Mouse (Mus musculus): ENCODE measurements at regions not wholly inside any gene's neighbourhood (a gene's known extent, or its start where the extent isn't known, plus 50 kb on each side); places are given as distances from the start of the nearest gene placed in this dataset.

- DNase-seq (ENCODE audit: low read depth, low spot score) = no peak
These were observed 698.5 kb downstream of the Triml1 start for GRCm38 (mm10) chr8:42442786-42443185.

DNA sequence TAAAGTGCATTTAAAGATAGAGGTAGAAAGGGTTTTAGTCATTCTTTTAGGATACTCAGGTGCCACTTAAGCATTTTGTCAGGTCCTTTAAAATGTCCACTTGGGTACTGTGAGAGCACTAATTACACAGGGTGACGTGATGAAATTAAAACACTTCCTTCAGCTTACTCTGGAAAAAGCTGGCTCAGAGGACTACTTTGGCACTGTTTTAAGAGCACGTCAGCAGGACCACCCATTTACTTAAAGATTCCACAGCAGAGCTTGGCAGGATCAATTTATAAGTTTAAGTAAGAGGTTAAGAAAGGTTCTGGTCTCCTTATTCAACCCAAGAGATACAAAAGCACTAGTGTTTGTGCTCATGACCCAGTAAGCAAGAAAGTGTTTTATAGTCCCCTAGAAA lies 738.7 kb downstream of the Triml1 start:
- DNase-seq (ENCODE audit: low read depth, low spot score) = no peak

- DNase-seq (ENCODE audit: low read depth, low spot score) = no peak
These were observed 744.4 kb downstream of the Triml1 start for GRCm38 (mm10) chr8:42396886-42397285.

DNA sequence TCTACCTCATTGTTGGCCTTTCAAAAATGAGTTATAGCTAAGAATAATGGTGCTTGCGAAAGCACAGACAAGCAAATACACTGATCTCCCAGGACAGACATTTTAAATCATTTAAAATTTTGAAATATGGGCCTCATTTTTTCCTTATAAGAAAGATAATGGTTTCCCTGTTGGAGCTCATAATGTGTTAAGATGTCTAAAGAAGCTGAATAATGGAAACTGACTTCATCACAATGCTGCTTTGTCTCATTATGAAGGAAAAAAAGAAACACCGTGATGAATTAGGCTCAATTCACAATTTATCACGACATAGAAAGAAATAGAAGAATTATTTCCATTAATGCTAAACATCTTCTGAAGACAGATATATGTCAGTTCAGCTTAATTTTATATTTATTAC lies 752.5 kb downstream of the Triml1 start:
- DNase-seq (ENCODE audit: low read depth, low spot score) = no peak

DNA sequence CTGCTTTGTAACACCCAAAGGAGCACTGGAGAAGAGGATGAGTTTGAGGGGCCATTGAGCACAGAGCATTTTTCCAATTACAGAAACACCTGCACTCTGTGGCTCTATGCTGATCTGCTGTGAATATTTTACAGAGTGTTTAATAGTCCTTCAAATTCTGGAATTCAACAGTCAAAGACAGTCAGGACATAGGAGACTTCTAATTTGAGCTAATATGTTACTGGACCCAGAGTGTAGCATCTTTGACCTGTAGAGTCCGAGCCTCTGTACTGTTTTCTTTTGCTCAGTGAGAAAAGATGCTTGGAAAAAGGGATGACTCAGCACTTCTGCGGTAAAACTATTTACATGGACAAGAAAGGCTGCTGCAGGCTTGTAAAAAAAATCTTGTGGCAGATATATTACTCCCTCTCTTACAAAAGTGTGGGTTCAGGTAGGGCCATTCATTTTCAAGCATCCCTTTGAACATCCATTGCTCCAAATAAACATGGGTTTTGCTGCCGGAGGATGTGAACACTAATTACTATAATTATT lies 793.1 kb downstream of the Triml1 start:
- no peak for DNase-seq (ENCODE audit: low read depth, low spot score)

GRCm38 (mm10) chr8:42334708-42335107 lies 806.6 kb downstream of the Triml1 start:
- no peak for DNase-seq (ENCODE audit: low read depth, low spot score)

- no peak for DNase-seq (ENCODE audit: low read depth, low spot score)
These were observed 816.6 kb downstream of the Triml1 start for GRCm38 (mm10) chr8:42324663-42325062.

DNA sequence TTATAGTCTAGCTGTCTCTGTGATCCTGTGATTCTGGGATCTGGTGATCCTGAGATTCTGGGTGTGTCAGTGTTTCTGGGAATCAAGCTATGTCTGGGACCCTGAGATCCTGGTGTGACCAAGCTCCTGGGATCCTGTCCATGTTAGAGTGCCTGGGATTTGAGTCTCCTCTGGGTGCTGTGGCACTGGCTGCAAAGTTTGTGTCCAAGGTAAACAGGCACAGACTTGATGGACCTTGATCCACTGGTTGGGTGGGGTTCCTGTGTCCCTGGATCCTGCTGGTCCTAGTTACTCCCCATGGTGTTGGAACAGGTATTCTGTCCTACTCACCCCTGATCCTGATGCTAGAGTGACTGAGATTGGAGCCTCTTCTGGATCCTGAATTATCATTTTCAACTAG lies 818.4 kb downstream of the Triml1 start:
- no peak for DNase-seq (ENCODE audit: low read depth, low spot score)

DNA sequence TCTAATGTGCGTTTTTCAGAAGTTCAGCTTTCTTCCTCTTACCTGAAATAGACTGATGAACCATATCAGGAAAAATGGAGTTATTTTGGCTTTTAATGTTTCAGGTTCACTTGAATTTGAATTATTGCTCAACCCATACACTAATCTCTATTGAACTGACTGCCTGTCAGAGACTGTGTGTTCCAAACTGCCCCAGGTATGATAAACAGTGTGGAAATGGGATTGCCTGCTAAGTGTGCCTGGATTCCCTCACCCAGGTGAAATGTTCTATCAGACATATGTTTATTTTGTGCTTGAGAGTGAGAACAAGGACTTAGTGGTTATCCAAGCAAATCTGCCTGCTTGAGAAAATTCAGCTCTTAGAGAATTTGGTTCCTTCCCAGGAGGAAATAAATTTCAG lies 830.2 kb downstream of the Triml1 start:
- DNase-seq (ENCODE audit: low read depth, low spot score) = no peak

DNA sequence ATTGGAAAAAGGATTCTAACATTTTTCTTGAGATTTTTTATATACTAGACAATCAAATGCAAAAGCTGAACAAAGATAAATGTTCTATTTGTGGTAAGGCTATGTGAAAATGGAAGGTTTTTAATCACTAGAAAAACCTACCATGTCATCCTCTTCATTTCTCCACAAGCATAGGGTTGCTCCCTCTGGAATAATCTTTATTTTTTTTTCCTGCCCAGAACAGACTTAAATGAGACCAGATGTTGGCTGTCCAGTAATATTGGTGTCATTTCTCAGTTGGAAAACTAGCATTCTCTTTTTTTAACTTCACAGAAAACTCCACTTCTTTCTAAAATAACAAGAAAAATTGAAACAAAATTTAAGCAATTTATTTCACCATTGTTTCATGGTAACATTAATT lies 849.9 kb downstream of the Triml1 start:
- DNase-seq (ENCODE audit: low read depth, low spot score) = no peak

DNA sequence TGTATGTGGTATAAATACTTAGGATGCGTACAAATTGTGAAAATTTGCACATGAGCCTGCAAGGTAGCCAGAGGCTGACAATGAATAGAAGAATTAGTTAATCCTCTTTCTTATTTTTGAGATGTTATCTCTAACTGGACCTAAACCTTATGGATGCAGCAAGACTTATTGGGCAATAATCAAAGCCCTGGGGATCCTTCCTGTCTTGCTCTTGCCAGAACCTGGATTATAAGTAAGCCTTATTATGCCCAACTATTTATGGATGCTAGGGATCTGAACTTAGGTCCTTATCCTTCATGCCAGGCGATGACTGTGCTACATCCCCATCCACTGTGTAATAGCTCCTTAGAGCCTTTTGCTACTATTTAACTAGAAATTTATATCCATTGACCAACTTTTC lies 859.3 kb downstream of the Triml1 start:
- DNase-seq (ENCODE audit: low read depth, low spot score) = no peak

DNA sequence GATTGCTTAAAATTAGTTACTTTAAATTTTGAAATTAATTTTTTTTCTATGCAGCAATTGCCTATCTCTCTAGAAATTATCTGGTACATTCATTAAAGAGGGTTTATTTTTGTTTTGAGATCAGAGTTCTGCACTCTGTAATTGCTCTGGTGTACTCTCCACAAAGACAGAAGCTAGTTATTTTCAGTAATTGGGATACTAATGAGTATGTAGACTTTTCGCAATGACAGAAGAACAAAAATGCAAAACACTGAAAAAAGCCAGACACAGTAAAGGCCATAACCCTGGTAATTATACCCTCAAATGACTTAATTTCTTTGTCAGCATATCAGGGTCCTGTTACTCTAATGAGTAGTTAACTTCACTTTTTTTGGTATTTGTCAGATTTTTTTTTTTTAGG lies 836.5 kb upstream of the Frg1 start:
- no peak for DNase-seq (ENCODE audit: low read depth, low spot score)

DNA sequence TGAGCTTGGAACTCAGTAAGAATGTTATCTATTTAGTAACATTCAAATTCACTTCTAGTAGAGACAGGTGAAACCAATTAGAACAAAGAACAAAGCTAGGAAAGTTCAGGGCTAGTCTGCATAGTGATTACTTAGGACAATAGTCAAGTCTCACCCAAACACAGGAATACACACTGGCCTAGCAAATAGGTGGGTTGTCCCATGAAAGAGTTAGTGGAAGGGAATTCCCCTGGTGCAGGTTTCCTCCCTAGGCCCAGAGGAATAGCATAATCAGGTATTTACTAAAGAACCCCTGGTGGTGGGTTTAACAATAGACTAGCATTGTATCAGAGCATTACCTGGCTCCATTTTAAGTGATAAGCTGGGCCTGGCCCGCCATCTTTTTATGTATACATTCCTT lies 825.4 kb upstream of the Frg1 start:
- peak; percentile 37 for DNase-seq (ENCODE audit: low read depth, low spot score)

- no peak for DNase-seq (ENCODE audit: low read depth, low spot score)
These were observed 803.2 kb upstream of the Frg1 start for GRCm38 (mm10) chr8:42219857-42220600.

DNA sequence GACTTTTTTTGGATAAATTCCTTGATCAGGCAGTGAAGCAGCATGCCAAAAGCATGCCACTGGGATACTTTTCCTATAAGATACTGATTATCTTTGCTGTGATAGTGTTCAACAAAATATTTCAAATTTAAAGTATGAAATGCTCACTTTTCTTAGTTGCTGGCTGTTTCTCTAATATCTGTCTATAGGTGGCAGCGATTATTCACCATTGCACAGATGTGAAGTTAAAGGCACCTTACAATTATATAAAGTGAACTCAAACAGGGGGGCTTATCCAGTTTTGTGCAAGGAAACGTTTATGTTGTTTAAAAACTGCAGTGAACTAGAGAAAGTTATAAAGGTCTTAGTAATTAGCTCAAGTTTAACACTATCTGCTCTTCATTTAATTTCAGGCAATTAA lies 794.1 kb upstream of the Frg1 start:
- no peak for DNase-seq (ENCODE audit: low read depth, low spot score)

DNA sequence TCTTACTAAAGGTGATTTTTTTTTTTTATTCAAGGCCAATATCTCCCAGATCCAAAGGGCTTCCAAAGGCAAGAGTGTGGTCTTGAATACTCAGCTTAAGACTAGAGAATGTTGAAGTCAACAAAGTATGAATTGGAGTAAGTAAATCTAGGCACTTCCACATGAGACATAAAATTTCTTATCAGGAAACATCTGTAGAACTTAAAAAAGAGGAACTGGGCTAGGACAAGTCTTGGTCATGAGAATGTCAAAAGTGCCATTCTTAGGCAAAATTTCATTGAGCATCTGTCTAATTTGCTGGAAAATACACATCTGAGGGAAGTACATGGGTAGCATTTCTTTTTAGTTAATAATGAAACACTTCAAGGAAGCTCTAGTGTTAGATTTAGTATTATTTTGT lies 793.1 kb upstream of the Frg1 start:
- no peak for DNase-seq (ENCODE audit: low read depth, low spot score)

- no peak for DNase-seq (ENCODE audit: low read depth, low spot score)
These were observed 780.4 kb upstream of the Frg1 start for GRCm38 (mm10) chr8:42197257-42197656.

DNA sequence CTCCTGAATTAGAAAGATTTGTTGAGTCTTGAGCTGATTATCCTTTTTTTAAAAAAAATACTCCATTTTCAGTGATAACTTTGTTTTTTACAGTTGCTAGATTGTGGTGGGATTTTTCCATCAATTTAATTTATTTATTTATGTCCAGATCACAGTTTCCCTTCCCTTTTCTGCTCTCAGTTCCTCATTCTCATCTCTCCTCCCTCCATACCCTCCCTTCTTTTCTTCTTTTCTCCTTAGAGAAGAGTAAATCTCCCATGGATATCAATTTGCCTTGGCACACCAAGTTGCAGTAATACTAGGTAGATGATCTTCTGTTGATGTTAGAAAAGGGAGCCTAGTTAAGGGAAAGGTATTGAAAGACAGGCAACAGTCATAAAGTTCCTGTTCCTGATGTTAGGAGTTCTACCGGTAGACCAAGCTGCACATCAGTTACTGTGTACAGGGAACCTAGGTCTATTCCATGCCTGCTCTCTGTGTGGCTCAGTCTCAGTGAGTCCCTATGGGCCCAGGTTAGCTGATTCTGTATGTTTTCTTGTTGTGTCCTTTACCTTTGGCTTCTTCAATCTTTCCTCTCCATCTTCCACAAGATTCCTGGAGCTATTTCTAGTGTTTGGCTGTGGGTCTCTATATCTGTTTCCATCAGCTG lies 777.2 kb upstream of the Frg1 start:
- DNase-seq (ENCODE audit: low read depth, low spot score) = no peak

DNA sequence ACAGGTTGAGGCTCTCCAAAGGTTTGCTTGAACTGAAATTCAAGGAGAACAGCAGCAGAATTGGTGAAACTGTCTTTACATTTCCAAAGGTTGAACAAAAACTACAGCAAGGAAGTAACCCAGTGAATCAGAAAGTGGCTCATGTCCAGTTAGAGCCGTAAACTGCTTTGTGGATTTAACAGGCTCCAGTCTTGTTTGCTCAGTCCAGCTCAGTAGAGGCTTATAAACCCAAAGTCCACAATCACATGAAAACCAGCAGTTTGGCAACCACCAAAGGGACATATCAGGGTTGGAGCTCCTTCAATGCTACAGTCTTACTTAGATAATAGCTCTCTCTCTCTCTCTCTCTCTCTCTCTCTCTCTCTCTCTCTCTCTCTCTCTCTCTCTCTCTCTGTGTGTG lies 770.2 kb upstream of the Frg1 start:
- DNase-seq (ENCODE audit: low read depth, low spot score) = no peak

DNA sequence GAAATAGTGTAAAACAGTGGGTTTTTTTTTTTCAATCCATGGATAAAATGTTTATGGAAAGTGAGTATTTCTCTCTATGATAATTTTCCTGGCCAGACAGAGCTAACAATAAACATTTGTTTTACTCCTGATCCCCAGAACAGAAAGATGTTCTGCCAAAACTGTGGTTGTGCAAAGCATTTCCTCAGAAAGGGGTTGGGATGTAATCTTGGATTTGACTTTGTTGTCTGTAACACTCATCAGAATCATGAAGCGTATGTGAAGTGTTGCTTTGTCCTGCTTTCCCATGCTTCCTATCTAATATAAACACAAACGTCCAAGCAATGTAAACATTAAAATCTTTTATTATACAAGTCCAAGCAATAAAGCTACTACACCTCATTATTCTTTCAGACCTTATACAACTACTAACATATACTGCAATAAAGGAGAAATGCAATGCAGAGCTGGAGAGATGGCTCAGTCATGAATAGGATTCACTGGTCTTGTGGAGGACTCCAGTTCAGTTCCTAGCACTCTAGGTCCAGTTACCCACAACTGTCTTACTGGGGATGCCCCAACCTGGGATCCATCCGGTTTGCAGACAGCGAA lies 766.5 kb upstream of the Frg1 start:
- no peak for DNase-seq (ENCODE audit: low read depth, low spot score)

GRCm38 (mm10) chr8:42162441-42162840 lies 745.6 kb upstream of the Frg1 start:
- no peak for DNase-seq (ENCODE audit: low read depth, low spot score)

DNA sequence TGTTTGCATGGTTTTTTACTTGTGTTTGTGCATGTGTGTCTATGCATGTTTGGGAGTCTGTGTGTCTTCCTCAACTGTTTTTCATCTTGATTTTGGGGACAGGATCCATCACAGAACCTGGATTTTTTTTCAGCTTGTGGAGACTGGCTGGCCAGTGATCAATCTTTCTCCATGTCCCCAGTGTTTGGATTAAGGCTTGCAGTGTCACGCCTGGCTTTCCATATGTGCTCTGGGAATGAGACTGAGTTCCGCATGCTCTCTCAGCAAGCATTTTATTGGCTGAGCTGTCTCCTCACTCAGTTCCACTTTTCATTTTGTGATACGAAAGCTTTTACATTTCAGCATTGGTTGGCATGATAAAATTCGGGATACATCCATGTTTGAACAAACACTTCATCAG lies 740.1 kb upstream of the Frg1 start:
- DNase-seq (ENCODE audit: low read depth, low spot score) = no peak

DNA sequence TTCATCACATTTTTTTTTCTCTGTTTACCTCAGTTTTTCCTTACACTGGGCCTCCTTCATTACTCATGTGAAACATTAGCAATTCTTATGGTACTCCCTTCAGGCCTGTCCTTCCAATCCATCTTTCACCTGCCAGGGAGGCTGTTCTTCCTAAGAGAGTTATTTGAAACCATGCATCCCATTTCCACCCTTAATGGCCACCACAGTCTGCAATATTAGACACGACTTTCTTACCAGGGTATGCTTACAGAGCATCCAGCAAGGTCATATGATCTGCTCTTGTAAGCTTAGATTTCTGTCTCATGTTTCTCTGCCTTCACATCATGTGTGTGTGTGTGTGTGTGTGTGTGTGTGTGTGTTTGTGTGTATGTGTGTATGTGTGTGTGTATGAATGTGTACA lies 739.7 kb upstream of the Frg1 start:
- DNase-seq (ENCODE audit: low read depth, low spot score) = no peak
